Mouse (Mus musculus) myocyte (in vitro differentiated cells): ENCODE results near the gene Sbf2. TPM values are rescaled to one million over a fixed set of nuclear protein-coding genes. Genes with fewer than 3 reads are reported as not detected.

Source experiments
- H3K27me3 ChIP-seq: one replicate; pipeline ENCODE4 v1.6.1; 2011; ENCODE audit not compliant: control insufficient read depth, insufficient read depth, insufficient read length
- H3K36me3 ChIP-seq: one replicate; pipeline ENCODE4 v1.6.1; 2011; ENCODE audit not compliant: control insufficient read depth, insufficient read depth
- H3K4me2 ChIP-seq: one replicate; pipeline ENCODE4 v1.6.1; 2011; ENCODE audit warnings: low read depth, control low read depth
- H3K4me3 ChIP-seq: one replicate; pipeline ENCODE4 v1.5.1; 2011; ENCODE audit warnings: mild to moderate bottlenecking, control low read depth, moderate library complexity
- H3K79me2 ChIP-seq: one replicate; pipeline ENCODE4 v1.6.1; 2011; ENCODE audit not compliant: control insufficient read depth, insufficient read depth
- H3ac ChIP-seq: one replicate; pipeline ENCODE4 v1.6.1; 2011; ENCODE audit not compliant: control insufficient read depth, insufficient read length
- CEBPB ChIP-seq: IDR thresholded peaks from 2 replicates; pipeline ENCODE4 v1.6.1; 2011; ENCODE audit warnings: mild to moderate bottlenecking, moderate library complexity; ENCODE audit not compliant: poor library complexity, insufficient read depth, severe bottlenecking
- E2F4 ChIP-seq: IDR thresholded peaks from one replicate; pipeline ENCODE4 v1.6.1; 2011; ENCODE audit warnings: mild to moderate bottlenecking, control low read depth, moderate library complexity; ENCODE audit not compliant: insufficient read depth
- MAX ChIP-seq: IDR thresholded peaks from one replicate; pipeline ENCODE4 v1.6.1; 2011; ENCODE audit warnings: low read depth, mild to moderate bottlenecking, control low read depth
- MYOD1 ChIP-seq, 3 experiments: IDR thresholded peaks; one replicate each; pipeline ENCODE4 v1.6.1; 2011; ENCODE audit warnings: control low read depth in 2 of 3, low read depth in 2 of 3, mild to moderate bottlenecking in 2 of 3, moderate library complexity in 1 of 3; ENCODE audit not compliant: insufficient read length in 2 of 3, control insufficient read depth in 1 of 3
- MYOG ChIP-seq, 3 experiments: IDR thresholded peaks; one replicate each; pipeline ENCODE4 v1.6.1; 2011; ENCODE audit warnings: control low read depth in 2 of 3, low read depth in 2 of 3, mild to moderate bottlenecking in 2 of 3; ENCODE audit not compliant: insufficient read length in 2 of 3, control insufficient read depth in 1 of 3, insufficient read depth in 1 of 3
- POLR2A ChIP-seq: IDR thresholded peaks from one replicate; pipeline ENCODE4 v1.6.1; 2011; ENCODE audit warnings: low read depth, mild to moderate bottlenecking, control low read depth, moderate library complexity; ENCODE audit not compliant: insufficient read length
- POLR2AphosphoS2 ChIP-seq: IDR thresholded peaks from one replicate; pipeline ENCODE4 v1.6.1; 2011; ENCODE audit warnings: low read depth, control low read depth; ENCODE audit not compliant: insufficient read length
- REST ChIP-seq: IDR thresholded peaks from one replicate; pipeline ENCODE4 v1.6.1; 2011; ENCODE audit warnings: mild to moderate bottlenecking, control low read depth, moderate library complexity; ENCODE audit not compliant: insufficient read depth, insufficient read length
- SRF ChIP-seq: IDR thresholded peaks from one replicate; pipeline ENCODE4 v1.6.1; 2011; ENCODE audit warnings: low read depth; ENCODE audit not compliant: control insufficient read depth, insufficient read length
- TCF12 ChIP-seq: IDR thresholded peaks from one replicate; pipeline ENCODE4 v1.6.1; 2011; ENCODE audit warnings: mild to moderate bottlenecking, control low read depth; ENCODE audit not compliant: poor library complexity, insufficient read depth, severe bottlenecking
- TCF3 ChIP-seq: IDR thresholded peaks from one replicate; pipeline ENCODE4 v1.6.1; 2011; ENCODE audit warnings: low read depth, control low read depth; ENCODE audit not compliant: insufficient read length
- USF1 ChIP-seq: IDR thresholded peaks from one replicate; pipeline ENCODE4 v1.6.1; 2011; ENCODE audit warnings: low read depth, mild to moderate bottlenecking, control low read depth, moderate library complexity
- polyA plus RNA-seq: library from polyadenylated mRNA; unstranded; fragments of >200 nt; fragmentation: generic; extraction: Trizol; gene quantifications from one replicate; pipeline ENCODE4 v1.2.1, GENCODE M21; 2012; ENCODE audit warnings: missing spikeins

The Sbf2 gene
- polyA plus RNA-seq, 1 experiment: 11.3 TPM

DNA sequence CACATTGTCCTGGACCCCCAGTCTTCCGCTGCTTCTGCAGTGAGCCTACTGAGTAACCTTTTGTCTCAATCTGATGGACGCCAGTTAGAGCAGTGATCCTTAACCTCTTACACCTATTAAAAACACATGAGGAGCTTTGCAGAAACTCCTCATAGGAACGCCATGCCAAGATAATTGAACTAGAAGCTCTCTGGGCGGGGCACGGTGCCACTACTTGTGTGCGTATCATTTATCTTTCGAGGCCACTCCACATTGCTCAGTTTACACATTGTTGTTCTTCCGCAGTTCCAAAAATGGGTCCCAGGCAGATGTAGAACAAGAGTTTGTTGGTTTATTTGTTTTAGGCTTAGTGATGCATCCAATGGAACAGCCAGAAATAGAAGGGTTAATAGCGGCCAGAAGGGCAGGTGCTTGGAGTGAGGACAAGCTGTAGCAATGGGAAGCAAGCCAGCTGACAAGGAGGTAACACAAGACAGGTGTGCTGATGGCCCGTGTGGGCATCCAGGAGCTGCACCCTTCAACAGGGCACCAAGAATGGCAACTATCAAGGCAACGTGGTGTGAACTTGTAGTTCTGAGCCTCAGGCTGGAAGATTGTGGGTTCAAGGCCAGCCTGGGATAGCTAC, 24.7 kb upstream of the Sbf2 start:
- Histone ChIP-seq H3ac (no peak overlapping the region), H3K79me2 (no peaks in the 10 kb centered on the region), H3K27me3 (no peaks in the 10 kb centered on the region), H3K4me3 (no peak overlapping the region), H3K4me2 (no peak overlapping the region), H3K36me3 (no peaks in the 10 kb centered on the region)
- TF ChIP-seq CEBPB (no peak), E2F4 (no peak), REST (no peak), TCF3 (no peak), MYOG (IDR thresholded peaks at IDR 0.05; ENCODE audit: control insufficient read depth in 1 of 3, insufficient read depth in 1 of 3, insufficient read length in 2 of 3, low read depth in 2 of 3) (peak in 2 of 3 experiments; percentile 35 to 53), MAX (no peak), MYOD1 (IDR thresholded peaks at IDR 0.05; ENCODE audit: control insufficient read depth in 1 of 3, insufficient read length in 2 of 3, low read depth in 2 of 3) (peak in 2 of 3 experiments; percentile 5 to 91), SRF (no peak)

- H3K36me3 ChIP-seq: no peaks in the 10 kb centered on the region
- H3K4me2 ChIP-seq: no peak overlapping the region
These were observed 23.8 kb upstream of the Sbf2 start for GRCm38 (mm10) chr7:110638305-110639110.

DNA sequence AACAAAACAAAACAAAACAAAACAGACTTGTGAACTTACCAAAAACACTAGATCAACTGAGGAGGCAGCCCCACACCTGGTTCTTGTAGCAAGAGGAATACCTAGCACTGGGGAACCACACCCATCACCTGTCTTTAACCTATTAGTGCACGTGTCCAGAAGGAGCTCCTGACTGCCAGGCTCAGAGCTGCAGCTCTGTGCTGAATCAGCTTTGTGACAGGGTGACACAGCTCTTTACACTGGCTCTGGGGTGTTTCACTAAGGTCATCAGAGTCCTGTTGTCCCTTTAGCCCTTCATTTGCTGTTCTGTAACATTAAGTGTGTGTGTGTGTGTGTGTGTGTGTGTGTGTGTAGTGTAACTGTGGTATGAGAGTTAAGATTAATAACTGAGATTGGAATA, 21.8 kb upstream of the Sbf2 start:
- TF ChIP-seq TCF12: no peak
- no peaks in the 10 kb centered on the region for H3K36me3 ChIP-seq
- H3K79me2 ChIP-seq: no peaks in the 10 kb centered on the region
- H3K27me3 ChIP-seq: no peaks in the 10 kb centered on the region
- no peak overlapping the region for H3K4me3 ChIP-seq
- H3ac ChIP-seq: no peak overlapping the region
- H3K4me2 ChIP-seq: no peak overlapping the region

More at GRCm38 (mm10) chr7:110638305-110639110, 23.8 kb upstream of the Sbf2 start:
- Histone ChIP-seq H3ac (no peak overlapping the region), H3K79me2 (no peaks in the 10 kb centered on the region), H3K4me3 (no peak overlapping the region), H3K27me3 (no peaks in the 10 kb centered on the region)
- peak in 1 of 3 experiments; percentile 8 for TF ChIP-seq MYOD1 (IDR thresholded peaks at IDR 0.05; ENCODE audit: control insufficient read depth in 1 of 3, insufficient read length in 2 of 3, low read depth in 2 of 3)
- no peak for TF ChIP-seq MAX
- TF ChIP-seq CEBPB: no peak

- H3K79me2 ChIP-seq: no peaks in the 10 kb centered on the region
- H3K27me3 ChIP-seq: no peaks in the 10 kb centered on the region
- H3ac ChIP-seq: no peak overlapping the region
- H3K4me2 ChIP-seq: no peak overlapping the region
- TF ChIP-seq USF1: no peak
- TF ChIP-seq SRF: no peak
- no peak for TF ChIP-seq E2F4
- TF ChIP-seq TCF12: no peak
- no peak for TF ChIP-seq CEBPB
- TF ChIP-seq MYOG (IDR thresholded peaks at IDR 0.05; ENCODE audit: control insufficient read depth in 1 of 3, insufficient read depth in 1 of 3, insufficient read length in 2 of 3, low read depth in 2 of 3): no peak
- TF ChIP-seq MAX: no peak
- TF ChIP-seq TCF3: no peak
- TF ChIP-seq POLR2A: no peak
- no peak for TF ChIP-seq MYOD1 (IDR thresholded peaks at IDR 0.05; ENCODE audit: control insufficient read depth in 1 of 3, insufficient read length in 2 of 3, low read depth in 2 of 3)
- TF ChIP-seq REST: no peak
- no peak for TF ChIP-seq POLR2AphosphoS2
- H3K4me3 ChIP-seq: no peak overlapping the region
- H3K36me3 ChIP-seq: no peaks in the 10 kb centered on the region
These were observed 21.2 kb upstream of the Sbf2 start for GRCm38 (mm10) chr7:110635929-110636328.

DNA sequence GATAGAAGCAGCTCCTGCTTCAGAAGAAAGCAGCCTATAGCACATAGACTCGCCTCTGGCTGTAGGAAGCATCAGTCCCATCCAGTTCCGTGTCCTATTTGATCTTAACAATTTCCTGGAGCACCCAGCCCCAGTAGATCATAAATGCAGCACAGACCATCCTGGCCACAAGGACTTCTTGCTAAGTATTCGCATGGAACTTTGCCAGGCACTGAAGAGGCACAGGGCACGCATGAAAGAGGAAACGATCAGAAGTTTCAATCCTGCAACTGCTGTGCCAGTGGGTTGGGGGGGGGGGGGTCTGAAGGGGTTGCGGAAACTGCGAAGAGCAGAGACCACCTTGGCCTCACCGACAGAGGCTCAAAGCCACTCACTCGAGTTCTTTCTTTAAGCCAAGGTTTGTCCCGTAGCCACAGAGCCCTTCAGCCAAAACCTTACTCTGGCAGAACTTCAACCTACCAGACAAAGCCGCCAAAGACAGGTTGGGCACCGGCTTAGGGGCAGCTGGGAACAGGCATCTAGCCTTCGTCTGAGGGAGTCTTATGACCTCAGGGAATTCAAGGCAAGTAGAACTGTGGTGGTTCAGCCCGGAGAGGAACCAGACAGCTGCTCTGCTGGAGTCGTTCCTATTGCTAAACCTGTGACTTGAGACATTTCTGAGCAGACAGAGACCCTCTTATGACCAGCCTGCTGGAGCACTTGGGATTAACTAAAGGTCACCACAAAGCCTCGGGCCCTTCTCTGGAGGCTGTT, 16.6 kb upstream of the Sbf2 start:
- no peak overlapping the region for H3ac ChIP-seq
- TF ChIP-seq POLR2A: no peak
- TF ChIP-seq SRF: no peak
- TF ChIP-seq MAX: no peak
- TF ChIP-seq TCF3: peak; percentile 10
- TF ChIP-seq MYOD1 (IDR thresholded peaks at IDR 0.05; ENCODE audit: control insufficient read depth in 1 of 3, insufficient read length in 2 of 3, low read depth in 2 of 3): peak; percentile 36 to 87 (median 77)
- TF ChIP-seq REST: no peak
- TF ChIP-seq MYOG (IDR thresholded peaks at IDR 0.05; ENCODE audit: control insufficient read depth in 1 of 3, insufficient read depth in 1 of 3, insufficient read length in 2 of 3, low read depth in 2 of 3): peak; percentile 29 to 90 (median 69)
- TF ChIP-seq USF1: no peak
- no peak for TF ChIP-seq POLR2AphosphoS2
- no peak for TF ChIP-seq TCF12
- TF ChIP-seq E2F4: no peak
- no peak for TF ChIP-seq CEBPB
- H3K36me3 ChIP-seq: no peaks in the 10 kb centered on the region
- H3K4me3 ChIP-seq: no peak overlapping the region
- no peaks in the 10 kb centered on the region for H3K27me3 ChIP-seq
- no peaks in the 10 kb centered on the region for H3K79me2 ChIP-seq
- H3K4me2 ChIP-seq: peak overlapping the region; percentile 92
